Mouse (Mus musculus) MEL (cell line): Measurements from ENCODE around the gene Pde7b. TPM values are rescaled to one million over a fixed set of nuclear protein-coding genes. Genes with fewer than 3 reads are reported as not detected.

ENCODE experiments used
- DNase-seq: peaks from one replicate; pipeline ENCODE4 v3.0.0; 2011; ENCODE audit warnings: low read depth, low spot score
- H3K27ac ChIP-seq: 2 replicates; pipeline ENCODE4 v1.5.1; 2012; ENCODE audit warnings: low read depth, mild to moderate bottlenecking, control low read depth, low read length, moderate library complexity; ENCODE audit not compliant: control insufficient read depth
- H3K27me3 ChIP-seq, 2 experiments: fragments of 150-350 bp in 1 of 2; sonication (generic) in 1 of 2; 2 replicates each; pipeline ENCODE4 v1.6.1; 2012; ENCODE audit warnings: low read length in 2 of 2, mild to moderate bottlenecking in 2 of 2, improper control_type of control experiment in 1 of 2, moderate library complexity in 1 of 2; ENCODE audit not compliant: insufficient read depth in 2 of 2, control insufficient read depth in 1 of 2
- H3K36me3 ChIP-seq, 2 experiments: 2 replicates each; pipeline ENCODE4 v1.6.1; 2012 to 2014; ENCODE audit warnings: low read length in 2 of 2, improper control_type of control experiment in 1 of 2, inconsistent platforms in 1 of 2, mild to moderate bottlenecking in 1 of 2; ENCODE audit not compliant: insufficient read depth in 2 of 2, control insufficient read depth in 1 of 2
- H3K4me1 ChIP-seq, 2 experiments: fragments of 150-350 bp in 1 of 2; sonication (generic) in 1 of 2; 2 replicates each; pipeline ENCODE4 v1.6.1; 2012; ENCODE audit warnings: low read length in 2 of 2, improper control_type of control experiment in 1 of 2, mild to moderate bottlenecking in 1 of 2; ENCODE audit not compliant: insufficient read depth in 2 of 2, control insufficient read depth in 1 of 2
- H3K4me3 ChIP-seq, 2 experiments: fragments of 150-350 bp in 1 of 2; sonication (generic) in 1 of 2; 2 replicates each; pipeline ENCODE4 v1.5.1; 2012; ENCODE audit warnings: low read depth in 2 of 2, low read length in 2 of 2, mild to moderate bottlenecking in 2 of 2, moderate library complexity in 2 of 2, control low read depth in 1 of 2, improper control_type of control experiment in 1 of 2; ENCODE audit not compliant: control insufficient read depth in 1 of 2, insufficient read depth in 1 of 2
- H3K79me2 ChIP-seq: 2 replicates; pipeline ENCODE4 v1.6.1; 2012; ENCODE audit warnings: mild to moderate bottlenecking, low read length, moderate library complexity; ENCODE audit not compliant: control insufficient read depth, poor library complexity, insufficient read depth
- H3K9ac ChIP-seq: 2 replicates; pipeline ENCODE4 v1.6.1; 2012; ENCODE audit warnings: low read depth, mild to moderate bottlenecking, control low read depth, low read length, moderate library complexity; ENCODE audit not compliant: control insufficient read depth, poor library complexity, severe bottlenecking
- H3K9me3 ChIP-seq: fragments of 150-350 bp; sonication (generic); replicated peaks from 2 replicates; pipeline ENCODE4 v1.6.1; 2012; ENCODE audit warnings: mild to moderate bottlenecking, low read length, improper control_type of control experiment, moderate library complexity; ENCODE audit not compliant: insufficient read depth
- BHLHE40 ChIP-seq: IDR thresholded peaks from 2 replicates; pipeline ENCODE4 v1.6.1; 2012; ENCODE audit warnings: low read depth, mild to moderate bottlenecking, inconsistent platforms, low read length, improper control_type of control experiment, borderline replicate concordance
- CHD1 ChIP-seq: IDR thresholded peaks from 2 replicates; pipeline ENCODE4 v1.6.1; 2012; ENCODE audit warnings: low read depth, mild to moderate bottlenecking, inconsistent platforms, low read length, improper control_type of control experiment
- ELF1 ChIP-seq: IDR thresholded peaks from 2 replicates; pipeline ENCODE4 v1.6.1; 2014; ENCODE audit warnings: low read depth, mild to moderate bottlenecking, inconsistent platforms, low read length, improper control_type of control experiment, moderate library complexity
- ETS1 ChIP-seq: IDR thresholded peaks from 2 replicates; pipeline ENCODE4 v1.6.1; 2012; ENCODE audit warnings: low read depth, mild to moderate bottlenecking, inconsistent platforms, low read length, improper control_type of control experiment, moderate library complexity
- GABPA ChIP-seq: IDR thresholded peaks from 2 replicates; pipeline ENCODE4 v1.6.1; 2012; ENCODE audit warnings: low read depth, mild to moderate bottlenecking, inconsistent platforms, low read length, improper control_type of control experiment, moderate library complexity
- JUND ChIP-seq: IDR thresholded peaks from 2 replicates; pipeline ENCODE4 v1.6.1; 2011; ENCODE audit warnings: low read depth, mild to moderate bottlenecking, improper control_type of control experiment, low read length
- KAT2A ChIP-seq: conservative IDR thresholded peaks from 2 replicates; pipeline ENCODE4 v1.6.1; 2012; ENCODE audit warnings: low read depth, low read length, improper control_type of control experiment, inconsistent platforms
- MAX ChIP-seq: IDR thresholded peaks from 2 replicates; pipeline ENCODE4 v1.6.1; 2011; ENCODE audit warnings: low read length, improper control_type of control experiment
- MYB ChIP-seq: IDR thresholded peaks from 2 replicates; pipeline ENCODE4 v1.6.1; 2011; ENCODE audit warnings: mild to moderate bottlenecking, low read depth, low read length, improper control_type of control experiment
- MYC ChIP-seq: IDR thresholded peaks from 2 replicates; pipeline ENCODE4 v1.6.1; 2011; ENCODE audit warnings: low read depth, mild to moderate bottlenecking, low read length, improper control_type of control experiment, moderate library complexity
- NRF1 ChIP-seq: IDR thresholded peaks from 2 replicates; pipeline ENCODE4 v1.6.1; 2014; ENCODE audit warnings: low read depth, mild to moderate bottlenecking, inconsistent platforms, low read length, improper control_type of control experiment, moderate library complexity; ENCODE audit not compliant: poor library complexity, insufficient read depth, severe bottlenecking
- POLR2AphosphoS2 ChIP-seq: IDR thresholded peaks from 2 replicates; pipeline ENCODE4 v1.6.1; 2011; ENCODE audit warnings: low read length, improper control_type of control experiment
- POLR2AphosphoS5 ChIP-seq: IDR thresholded peaks from 2 replicates; pipeline ENCODE4 v1.6.1; 2012; ENCODE audit warnings: low read depth, borderline replicate concordance, mild to moderate bottlenecking, inconsistent platforms, low read length, moderate library complexity, mixed read lengths
- RAD21 ChIP-seq: IDR thresholded peaks from 2 replicates; pipeline ENCODE4 v1.6.1; 2011; ENCODE audit warnings: mild to moderate bottlenecking, low read depth, low read length, improper control_type of control experiment
- RCOR1 ChIP-seq: IDR thresholded peaks from 2 replicates; pipeline ENCODE4 v1.6.1; 2012; ENCODE audit warnings: low read depth, mild to moderate bottlenecking, inconsistent platforms, low read length, improper control_type of control experiment
- SMC3 ChIP-seq: IDR thresholded peaks from 2 replicates; pipeline ENCODE4 v1.6.1; 2011; ENCODE audit warnings: low read depth, low read length, improper control_type of control experiment
- ZKSCAN1 ChIP-seq: IDR thresholded peaks from 2 replicates; pipeline ENCODE4 v1.6.1; 2012; ENCODE audit warnings: low read depth, mild to moderate bottlenecking, inconsistent platforms, low read length, improper control_type of control experiment, moderate library complexity
- ZNF384 ChIP-seq: IDR thresholded peaks from 2 replicates; pipeline ENCODE4 v1.6.1; 2012; ENCODE audit warnings: low read depth, mild to moderate bottlenecking, inconsistent platforms, low read length, improper control_type of control experiment
- polyA plus RNA-seq, 2 experiments: library from polyadenylated mRNA; stranded (reverse) in 1 of 2; unstranded in 1 of 2; fragments of >175 nt in 1 of 2; fragments of >200 nt in 1 of 2; gene quantifications; 2 replicates each; pipeline versions ENCODE4 v1.2.1 to v1.2.4; 2012; ENCODE audit warnings: low replicate concordance in 2 of 2, low read depth in 1 of 2; ENCODE audit not compliant: insufficient read length in 2 of 2, insufficient read depth in 1 of 2, missing spikeins in 1 of 2
- total RNA-seq: library from RNA; depleted of rRNA; stranded (reverse); fragments of 300-350 nt; gene quantifications from 2 replicates; pipeline ENCODE4 v1.2.3, GENCODE M21; 2012

The Pde7b gene
- total and polyA plus RNA-seq, 3 experiments: 0.04 TPM; not detected in 2

- no peaks in the 10 kb centered on the region for H3K36me3 ChIP-seq
- H3K4me3 ChIP-seq: no peak overlapping the region
- H3K27me3 ChIP-seq: peaks cover 3 to 7% of the 10 kb centered on the region in 2 experiments; a peak in 3 of 4 replicates
- no peak overlapping the region for H3K9ac ChIP-seq
- no peak overlapping the region for H3K27ac ChIP-seq
- TF ChIP-seq BHLHE40 (no peak), NRF1 (no peak), CHD1 (no peak), MYC (no peak)
- H3K9me3 ChIP-seq: no peaks in the 10 kb centered on the region
- no peaks in the 10 kb centered on the region for H3K4me1 ChIP-seq
- H3K79me2 ChIP-seq: no peaks in the 10 kb centered on the region
- no peak for DNase-seq
Observed at GRCm38 (mm10) chr10:20732180-20732579, 7.3 kb upstream of the Pde7b start.

DNA sequence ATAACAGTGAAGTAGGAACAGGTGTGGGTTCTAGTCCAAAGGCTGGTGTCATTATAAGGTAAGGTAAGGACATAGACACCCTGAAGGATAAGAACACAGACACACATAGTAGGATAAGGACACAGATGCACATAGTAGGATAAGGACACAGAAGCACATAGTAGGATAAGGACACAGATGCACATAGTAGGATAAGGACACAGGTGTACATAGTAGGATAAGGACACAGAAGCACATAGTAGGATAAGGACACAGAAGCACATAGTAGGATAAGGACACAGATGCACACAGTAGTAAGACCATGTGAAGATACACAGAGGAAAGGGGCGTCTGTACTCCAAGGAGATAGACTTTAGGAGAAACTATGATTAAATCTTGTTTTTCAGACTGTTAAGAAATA, 5.2 kb upstream of the Pde7b start:
- Histone ChIP-seq H3K36me3 (no peaks in the 10 kb centered on the region), H3K9me3 (no peaks in the 10 kb centered on the region), H3K27ac (no peak overlapping the region), H3K79me2 (no peaks in the 10 kb centered on the region), H3K9ac (no peak overlapping the region), H3K4me1 (no peaks in the 10 kb centered on the region), H3K27me3 (peaks cover 3 to 5% of the 10 kb centered on the region in 2 experiments; a peak in 3 of 4 replicates), H3K4me3 (no peak overlapping the region)
- DNase-seq: no peak
- TF ChIP-seq SMC3: no peak
- TF ChIP-seq ZKSCAN1: peak; percentile 74; the same call in 1 of the 2 replicates

DNA sequence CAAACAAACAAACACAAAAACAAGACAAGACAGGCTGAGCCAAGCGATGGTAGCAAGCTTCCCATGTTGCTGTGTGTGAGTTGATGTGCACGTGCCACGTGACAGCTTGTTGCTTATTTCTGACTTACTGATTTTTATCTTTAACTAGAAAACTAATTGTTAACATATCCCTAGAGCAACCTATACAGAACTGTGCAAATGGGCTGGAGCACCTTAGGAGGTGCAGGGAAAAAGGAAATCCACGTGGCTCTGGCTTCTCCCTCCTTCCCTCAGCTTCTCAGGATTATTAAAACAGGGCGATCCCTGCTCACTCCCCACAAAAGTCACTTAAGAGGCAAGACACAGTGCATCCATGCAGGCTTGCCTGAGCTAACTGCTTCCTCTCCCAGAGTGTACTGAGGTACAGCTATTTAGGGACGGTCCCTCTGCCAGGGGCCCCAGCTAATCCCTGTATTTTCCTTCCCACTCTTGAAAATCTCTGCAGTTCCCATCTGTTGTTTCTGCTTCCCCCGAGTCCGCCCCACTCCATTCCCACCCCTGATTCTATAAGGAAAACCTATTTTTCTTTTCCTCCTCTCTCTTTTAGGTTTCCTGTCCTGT, 606 bp upstream of the Pde7b start:
- Histone ChIP-seq H3K9me3 (no peaks in the 10 kb centered on the region), H3K79me2 (no peaks in the 10 kb centered on the region), H3K4me3 (no peak overlapping the region), H3K36me3 (no peaks in the 10 kb centered on the region), H3K9ac (no peak overlapping the region), H3K27ac (no peak overlapping the region), H3K4me1 (no peaks in the 10 kb centered on the region), H3K27me3 (peaks cover 0 to 8% of the 10 kb centered on the region in 2 experiments; a peak in 3 of 4 replicates)
- TF ChIP-seq POLR2AphosphoS5 (no peak), RAD21 (no peak), ELF1 (no peak), ZKSCAN1 (no peak), KAT2A (no peak), ETS1 (no peak), SMC3 (no peak), MYB (no peak), RCOR1 (no peak), JUND (no peak), MAX (no peak), POLR2AphosphoS2 (no peak), ZNF384 (no peak), GABPA (no peak)
- DNase-seq: no peak
